Mouse (Mus musculus): ENCODE measurements around the gene Gm8439. TPM values are rescaled to one million over a fixed set of nuclear protein-coding genes. Genes with fewer than 3 reads are reported as not detected.

The Gm8439 gene
- polyA plus RNA-seq, 1 experiment = not detected

- TF ChIP-seq CTCF (IDR thresholded peaks at IDR 0.05; ENCODE audit: insufficient read depth, low read length) (no peak), POLR2A (IDR thresholded peaks at IDR 0.05; ENCODE audit: borderline replicate concordance, extremely low read depth, low read depth, low read length) (no peak)
- H3K4me3 ChIP-seq (replicated peaks; ENCODE audit: extremely low read depth, low read depth, low read length) = no peak overlapping the region
- H3K4me1 ChIP-seq (ENCODE audit: control insufficient read depth, insufficient read depth, low read length) = no peaks in the 10 kb centered on the region
- no peak for DNase-seq
- WGBS = 51% methylated on average over 8 of the region's 8 CpGs
These were observed 41.8 kb downstream of the Gm8439 start for GRCm38 (mm10) chr4:120630218-120630931.

- 63% methylated on average over 6 of the region's 6 CpGs for WGBS
- no peaks in the 10 kb centered on the region for H3K4me1 ChIP-seq (ENCODE audit: control insufficient read depth, insufficient read depth, low read length)
These were observed 43.3 kb downstream of the Gm8439 start for GRCm38 (mm10) chr4:120631828-120632227.

GRCm38 (mm10) chr4:120635351-120635750 lies 46.8 kb downstream of the Gm8439 start:
- no peak for DNase-seq
- WGBS = 58% methylated on average over 2 of the region's 2 CpGs
- H3K4me1 ChIP-seq (ENCODE audit: control insufficient read depth, insufficient read depth, low read length) = no peaks in the 10 kb centered on the region
- no peak overlapping the region for H3K4me3 ChIP-seq (replicated peaks; ENCODE audit: extremely low read depth, low read depth, low read length)
- TF ChIP-seq POLR2A (IDR thresholded peaks at IDR 0.05; ENCODE audit: borderline replicate concordance, extremely low read depth, low read depth, low read length) = no peak
- TF ChIP-seq CTCF (IDR thresholded peaks at IDR 0.05; ENCODE audit: insufficient read depth, low read length) = no peak

More at GRCm38 (mm10) chr4:120631828-120632227, 43.3 kb downstream of the Gm8439 start:
- no peak for DNase-seq
- H3K4me3 ChIP-seq (replicated peaks; ENCODE audit: extremely low read depth, low read depth, low read length) = no peak overlapping the region
- TF ChIP-seq POLR2A (IDR thresholded peaks at IDR 0.05; ENCODE audit: borderline replicate concordance, extremely low read depth, low read depth, low read length) (no peak), CTCF (IDR thresholded peaks at IDR 0.05; ENCODE audit: insufficient read depth, low read length) (no peak)

- 82% methylated on average over 6 of the region's 6 CpGs for WGBS
- H3K4me3 ChIP-seq (replicated peaks; ENCODE audit: extremely low read depth, low read depth, low read length) = no peak overlapping the region
- H3K4me1 ChIP-seq (ENCODE audit: control insufficient read depth, insufficient read depth, low read length) = no peaks in the 10 kb centered on the region
- no peak for DNase-seq
- no peak for TF ChIP-seq CTCF (IDR thresholded peaks at IDR 0.05; ENCODE audit: insufficient read depth, low read length)
- no peak for TF ChIP-seq POLR2A (IDR thresholded peaks at IDR 0.05; ENCODE audit: borderline replicate concordance, extremely low read depth, low read depth, low read length)
These were observed 53.4 kb downstream of the Gm8439 start for GRCm38 (mm10) chr4:120641946-120642345.

GRCm38 (mm10) chr4:120643899-120644298 lies 55.4 kb downstream of the Gm8439 start:
- DNase-seq = no peak
- 69% methylated on average over 3 of the region's 3 CpGs for WGBS

GRCm38 (mm10) chr4:120649369-120650207 lies 61.0 kb downstream of the Gm8439 start:
- no peak for DNase-seq
- WGBS = 6% methylated on average over 54 of the region's 55 CpGs
- no peak overlapping the region for H3K4me3 ChIP-seq (replicated peaks; ENCODE audit: extremely low read depth, low read depth, low read length)
- TF ChIP-seq POLR2A (IDR thresholded peaks at IDR 0.05; ENCODE audit: borderline replicate concordance, extremely low read depth, low read depth, low read length) (no peak), CTCF (IDR thresholded peaks at IDR 0.05; ENCODE audit: insufficient read depth, low read length) (no peak)
- H3K4me1 ChIP-seq (ENCODE audit: control insufficient read depth, insufficient read depth, low read length) = no peaks in the 10 kb centered on the region

More at GRCm38 (mm10) chr4:120643899-120644298, 55.4 kb downstream of the Gm8439 start:
- Histone ChIP-seq H3K4me1 (ENCODE audit: control insufficient read depth, insufficient read depth, low read length) (no peaks in the 10 kb centered on the region), H3K4me3 (replicated peaks; ENCODE audit: extremely low read depth, low read depth, low read length) (no peak overlapping the region)
- no peak for TF ChIP-seq POLR2A (IDR thresholded peaks at IDR 0.05; ENCODE audit: borderline replicate concordance, extremely low read depth, low read depth, low read length)
- TF ChIP-seq CTCF (IDR thresholded peaks at IDR 0.05; ENCODE audit: insufficient read depth, low read length) = no peak

- H3K4me1 ChIP-seq (ENCODE audit: control insufficient read depth, insufficient read depth, low read length) = no peaks in the 10 kb centered on the region
- 27% methylated on average over 7 of the region's 7 CpGs for WGBS
- no peak overlapping the region for H3K4me3 ChIP-seq (replicated peaks; ENCODE audit: extremely low read depth, low read depth, low read length)
- no peak for TF ChIP-seq POLR2A (IDR thresholded peaks at IDR 0.05; ENCODE audit: borderline replicate concordance, extremely low read depth, low read depth, low read length)
- no peak for TF ChIP-seq CTCF (IDR thresholded peaks at IDR 0.05; ENCODE audit: insufficient read depth, low read length)
- no peak for DNase-seq
These were observed 61.7 kb downstream of the Gm8439 start for GRCm38 (mm10) chr4:120650208-120650592.

GRCm38 (mm10) chr4:120655898-120656297 lies 67.4 kb downstream of the Gm8439 start:
- DNase-seq = no peak
- WGBS = 69% methylated on average over 8 of the region's 8 CpGs
- Histone ChIP-seq H3K4me1 (ENCODE audit: control insufficient read depth, insufficient read depth, low read length) (no peaks in the 10 kb centered on the region), H3K4me3 (replicated peaks; ENCODE audit: extremely low read depth, low read depth, low read length) (no peak overlapping the region)
- TF ChIP-seq CTCF (IDR thresholded peaks at IDR 0.05; ENCODE audit: insufficient read depth, low read length) (no peak), POLR2A (IDR thresholded peaks at IDR 0.05; ENCODE audit: borderline replicate concordance, extremely low read depth, low read depth, low read length) (no peak)

Other genes with a start within 250 kb of the Gm8439 start
- gene Scmh1, start 183.5 kb upstream of the Gm8439 start, polyA plus RNA-seq (2012; rRNA removed) = 29.5 and 36.9 TPM in 2 replicates
- 0.12 and 0.26 TPM in 2 replicates for gene Slfnl1, start 56.5 kb upstream of the Gm8439 start, polyA plus RNA-seq (2012; rRNA removed)
- gene Ctps, start 18.5 kb upstream of the Gm8439 start, polyA plus RNA-seq (2012; rRNA removed) = 7.7 and 10.2 TPM in 2 replicates
- gene Cited4, start 77.8 kb downstream of the Gm8439 start, polyA plus RNA-seq (2012; rRNA removed) = 5.8 and 9.3 TPM in 2 replicates
- 8.2 and 8.3 TPM in 2 replicates for gene Kcnq4, start 159.9 kb downstream of the Gm8439 start, polyA plus RNA-seq (2012; rRNA removed)
- 120 and 143 TPM in 2 replicates for gene Nfyc, start 242.8 kb downstream of the Gm8439 start, polyA plus RNA-seq (2012; rRNA removed)